Mouse (Mus musculus): Measurements from ENCODE around the gene 2310034G01Rik. TPM values are rescaled to one million over a fixed set of nuclear protein-coding genes. Genes with fewer than 3 reads are reported as not detected.

The 2310034G01Rik gene
- polyA plus RNA-seq, 1 experiment from 2014 or later, result 3.9 TPM

DNA sequence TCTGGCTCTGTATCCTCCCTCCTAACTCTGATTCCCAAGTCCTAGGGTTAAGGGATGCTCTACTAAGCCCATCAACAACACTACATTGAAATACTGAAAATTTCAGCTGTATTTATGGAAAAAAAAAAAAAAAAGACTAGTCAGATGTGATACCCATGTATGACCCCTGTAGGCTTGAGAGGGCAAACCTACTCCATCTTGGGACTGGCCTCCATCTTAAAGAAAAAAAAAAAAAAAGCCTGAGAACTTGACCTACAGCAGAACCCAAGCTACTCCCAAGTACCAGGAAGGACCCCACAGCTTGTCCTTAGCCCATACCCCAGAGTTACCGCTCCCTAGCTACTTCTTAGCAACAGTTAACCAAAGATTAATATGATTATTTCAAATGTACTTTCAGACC lies 3.0 kb downstream of the 2310034G01Rik start:
- Histone ChIP-seq H3K9me3 (ENCODE audit: control insufficient read depth, low read length) (no peaks in the 10 kb centered on the region), H3K27ac (ENCODE audit: low read depth, low read length) (no peak overlapping the region), H3K27me3 (ENCODE audit: control insufficient read depth, insufficient read depth, low read length) (no peaks in the 10 kb centered on the region; the same call in 1 of the 2 replicates), H3K4me1 (ENCODE audit: control insufficient read depth, insufficient read depth, low read length) (peaks cover 12% of the 10 kb centered on the region), H3K9ac (replicated peaks; ENCODE audit: low read depth, low read length) (no peak overlapping the region), H3K36me3 (ENCODE audit: control insufficient read depth, insufficient read depth, low read length) (no peaks in the 10 kb centered on the region), H3K4me2 (ENCODE audit: low read depth, low read length) (no peak overlapping the region), H3K4me3 (ENCODE audit: low read depth, low read length) (no peak overlapping the region)
- WGBS, result 88% methylated on average over 1 of the region's 1 CpGs
- ATAC-seq (ENCODE audit: low read depth), result no peak

DNA sequence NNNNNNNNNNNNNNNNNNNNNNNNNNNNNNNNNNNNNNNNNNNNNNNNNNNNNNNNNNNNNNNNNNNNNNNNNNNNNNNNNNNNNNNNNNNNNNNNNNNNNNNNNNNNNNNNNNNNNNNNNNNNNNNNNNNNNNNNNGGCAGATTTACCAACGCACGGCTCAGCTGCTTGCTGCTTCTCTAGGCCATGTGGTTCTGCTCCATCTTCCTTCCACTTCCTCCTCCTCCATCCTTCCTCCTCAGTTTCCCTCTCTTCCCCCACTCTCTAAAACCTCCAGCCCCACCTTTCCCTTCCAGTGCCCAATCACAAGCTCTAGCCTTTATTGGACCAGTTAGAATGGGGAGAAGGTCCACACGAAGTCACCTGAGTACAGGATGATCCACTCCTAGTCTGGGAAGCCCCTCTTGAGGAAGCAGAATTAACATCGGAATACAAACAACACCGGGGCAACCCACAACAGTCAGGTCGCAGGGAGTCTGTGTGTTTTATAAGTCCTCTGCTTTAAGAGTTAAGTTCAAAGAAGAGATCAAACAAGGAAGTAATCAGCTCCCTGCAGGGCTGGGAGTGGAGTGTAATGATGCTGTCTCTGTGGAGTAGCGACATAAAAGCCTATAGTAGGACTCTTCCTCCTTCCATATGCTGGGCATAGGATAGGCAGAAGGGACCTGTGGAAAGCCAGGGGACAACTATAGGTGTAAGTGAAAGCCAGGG lies 5.2 kb downstream of the 2310034G01Rik start:
- 16% methylated on average over 7 of the region's 7 CpGs for WGBS
- ATAC-seq (ENCODE audit: low read depth), result no peak

GRCm38 (mm10) chr19:46339287-46339971 lies 10.7 kb downstream of the 2310034G01Rik start:
- peak overlapping the region; percentile 64; the same call in 1 of the 2 replicates for H3K4me3 ChIP-seq (ENCODE audit: low read depth, low read length)
- peaks cover 9% of the 10 kb centered on the region for H3K4me1 ChIP-seq (ENCODE audit: control insufficient read depth, insufficient read depth, low read length)
- WGBS, result 56% methylated on average over 7 of the region's 7 CpGs
- peak overlapping the region; percentile 86; the same call in 1 of the 2 replicates for H3K4me2 ChIP-seq (ENCODE audit: low read depth, low read length)
- H3K27ac ChIP-seq (ENCODE audit: low read depth, low read length), result peak overlapping the region; percentile 66
- ATAC-seq (ENCODE audit: low read depth), result peak; percentile 5; the same call in 1 of the 2 replicates
- peak overlapping the region; percentile 35; the same call in 1 of the 2 replicates for H3K9ac ChIP-seq (replicated peaks; ENCODE audit: low read depth, low read length)
- H3K9me3 ChIP-seq (ENCODE audit: control insufficient read depth, low read length), result no peaks in the 10 kb centered on the region
- no peaks in the 10 kb centered on the region for H3K27me3 ChIP-seq (ENCODE audit: control insufficient read depth, insufficient read depth, low read length)
- no peaks in the 10 kb centered on the region for H3K36me3 ChIP-seq (ENCODE audit: control insufficient read depth, insufficient read depth, low read length)

More for the DNA sequence above, 5.2 kb downstream of the 2310034G01Rik start:
- Histone ChIP-seq H3K9ac (replicated peaks; ENCODE audit: low read depth, low read length) (no peak overlapping the region), H3K4me3 (ENCODE audit: low read depth, low read length) (no peak overlapping the region), H3K27ac (ENCODE audit: low read depth, low read length) (no peak overlapping the region), H3K27me3 (ENCODE audit: control insufficient read depth, insufficient read depth, low read length) (no peaks in the 10 kb centered on the region), H3K36me3 (ENCODE audit: control insufficient read depth, insufficient read depth, low read length) (no peaks in the 10 kb centered on the region), H3K9me3 (ENCODE audit: control insufficient read depth, low read length) (no peaks in the 10 kb centered on the region), H3K4me2 (ENCODE audit: low read depth, low read length) (no peak overlapping the region), H3K4me1 (ENCODE audit: control insufficient read depth, insufficient read depth, low read length) (peaks cover 12% of the 10 kb centered on the region)

DNA sequence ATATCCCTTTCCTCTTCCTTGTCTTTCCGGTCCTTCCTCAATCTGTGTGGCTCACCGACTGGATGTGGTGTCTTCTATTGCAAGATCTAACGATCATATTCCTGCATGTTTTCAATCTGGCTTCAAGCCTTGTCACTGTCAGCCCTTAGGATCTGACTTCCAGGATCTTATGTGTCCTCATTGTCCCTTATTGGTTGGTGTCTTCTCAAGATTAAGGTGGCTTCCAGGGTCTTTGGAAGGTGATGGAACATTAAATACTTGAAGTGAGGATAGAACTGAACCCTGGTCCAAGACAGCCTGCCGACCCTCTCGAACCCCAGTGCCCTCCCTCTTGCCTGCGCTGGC lies 11.2 kb downstream of the 2310034G01Rik start:
- H3K4me3 ChIP-seq (ENCODE audit: low read depth, low read length), result peak overlapping the region; percentile 64
- ATAC-seq (ENCODE audit: low read depth), result peak; percentile 39; the same call in 1 of the 2 replicates

DNA sequence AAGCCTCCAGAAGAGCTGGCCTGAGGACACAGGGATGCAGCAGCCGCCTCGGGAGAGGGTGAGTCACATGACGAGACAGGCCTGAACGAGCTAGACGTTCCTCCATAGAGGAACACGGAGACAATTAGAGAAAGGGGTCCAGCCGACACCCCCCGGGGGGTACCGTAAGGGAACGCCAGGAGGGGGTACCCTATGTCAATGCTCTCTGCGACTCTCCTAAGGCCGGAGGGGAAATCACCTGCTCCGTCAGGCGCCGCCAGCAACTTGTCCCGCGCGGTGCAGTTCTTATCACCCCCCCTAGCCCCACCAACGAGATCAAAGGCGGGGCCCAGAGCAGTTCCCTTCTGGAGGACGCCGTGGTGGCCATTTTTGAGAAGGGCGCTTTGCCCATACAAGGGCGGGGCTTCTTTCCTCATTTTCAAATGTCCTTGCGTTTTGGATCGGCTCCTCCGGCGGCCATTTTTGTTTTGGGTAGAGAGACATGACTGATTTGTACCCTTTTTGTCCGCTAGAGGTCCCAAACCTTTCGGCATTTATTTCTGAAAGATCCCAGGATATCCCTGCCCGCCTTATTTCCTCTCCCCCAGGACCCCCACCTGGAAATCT lies 11.7 kb downstream of the 2310034G01Rik start, which contains the start of gene Cuedc2:
Cuedc2 (minus strand) TSS at position 372 of the 606 bp plus-strand sequence.
- under 1% methylated on average over 31 of the region's 31 CpGs for WGBS
- peak within 1 kb of the TSS; percentile 76 for H3K27ac ChIP-seq (ENCODE audit: low read depth, low read length)
- no peaks in the 10 kb centered on the region for H3K27me3 ChIP-seq (ENCODE audit: control insufficient read depth, insufficient read depth, low read length)
- peak within 1 kb of the TSS; percentile 82 for H3K9ac ChIP-seq (replicated peaks; ENCODE audit: low read depth, low read length)
- H3K9me3 ChIP-seq (ENCODE audit: control insufficient read depth, low read length), result no peaks in the 10 kb centered on the region
- peaks cover 9% of the 10 kb centered on the region for H3K4me1 ChIP-seq (ENCODE audit: control insufficient read depth, insufficient read depth, low read length)
- peak; percentile 89 for ATAC-seq (ENCODE audit: low read depth)
- H3K36me3 ChIP-seq (ENCODE audit: control insufficient read depth, insufficient read depth, low read length), result no peaks in the 10 kb centered on the region
- peak within 1 kb of the TSS; percentile 86 for H3K4me2 ChIP-seq (ENCODE audit: low read depth, low read length)
- H3K4me3 ChIP-seq (ENCODE audit: low read depth, low read length), result peak within 1 kb of the TSS; percentile 64

More for the DNA sequence above, 11.2 kb downstream of the 2310034G01Rik start:
- H3K27ac ChIP-seq (ENCODE audit: low read depth, low read length), result peak overlapping the region; percentile 66
- peak overlapping the region; percentile 35 for H3K9ac ChIP-seq (replicated peaks; ENCODE audit: low read depth, low read length)
- H3K9me3 ChIP-seq (ENCODE audit: control insufficient read depth, low read length), result no peaks in the 10 kb centered on the region
- no peaks in the 10 kb centered on the region for H3K36me3 ChIP-seq (ENCODE audit: control insufficient read depth, insufficient read depth, low read length)
- H3K4me2 ChIP-seq (ENCODE audit: low read depth, low read length), result peak overlapping the region; percentile 86
- 60% methylated on average over 6 of the region's 6 CpGs for WGBS
- H3K27me3 ChIP-seq (ENCODE audit: control insufficient read depth, insufficient read depth, low read length), result no peaks in the 10 kb centered on the region
- H3K4me1 ChIP-seq (ENCODE audit: control insufficient read depth, insufficient read depth, low read length), result peaks cover 9% of the 10 kb centered on the region

- Histone ChIP-seq H3K4me3 (ENCODE audit: low read depth, low read length) (peak overlapping the region; percentile 64), H3K27me3 (ENCODE audit: control insufficient read depth, insufficient read depth, low read length) (no peaks in the 10 kb centered on the region), H3K4me2 (ENCODE audit: low read depth, low read length) (peak overlapping the region; percentile 86), H3K9me3 (ENCODE audit: control insufficient read depth, low read length) (no peaks in the 10 kb centered on the region), H3K27ac (ENCODE audit: low read depth, low read length) (peak overlapping the region; percentile 76), H3K9ac (replicated peaks; ENCODE audit: low read depth, low read length) (peak overlapping the region; percentile 82), H3K36me3 (ENCODE audit: control insufficient read depth, insufficient read depth, low read length) (no peaks in the 10 kb centered on the region), H3K4me1 (ENCODE audit: control insufficient read depth, insufficient read depth, low read length) (peaks cover 9% of the 10 kb centered on the region)
- WGBS, result 28% methylated on average over 15 of the region's 15 CpGs
- peak; percentile 5; the same call in 1 of the 2 replicates for ATAC-seq (ENCODE audit: low read depth)
These were observed 12.3 kb downstream of the 2310034G01Rik start for GRCm38 (mm10) chr19:46337719-46338330.

- Histone ChIP-seq H3K4me2 (ENCODE audit: low read depth, low read length) (no peak overlapping the region), H3K9ac (replicated peaks; ENCODE audit: low read depth, low read length) (no peak overlapping the region), H3K27ac (ENCODE audit: low read depth, low read length) (no peak overlapping the region), H3K4me3 (ENCODE audit: low read depth, low read length) (no peak overlapping the region), H3K9me3 (ENCODE audit: control insufficient read depth, low read length) (no peaks in the 10 kb centered on the region), H3K4me1 (ENCODE audit: control insufficient read depth, insufficient read depth, low read length) (peaks cover 24% of the 10 kb centered on the region), H3K27me3 (ENCODE audit: control insufficient read depth, insufficient read depth, low read length) (no peaks in the 10 kb centered on the region), H3K36me3 (ENCODE audit: control insufficient read depth, insufficient read depth, low read length) (peaks cover 16% of the 10 kb centered on the region)
- ATAC-seq (ENCODE audit: low read depth), result no peak
- 89% methylated on average over 3 of the region's 3 CpGs for WGBS
These were observed 16.2 kb downstream of the 2310034G01Rik start for GRCm38 (mm10) chr19:46333906-46334305.

DNA sequence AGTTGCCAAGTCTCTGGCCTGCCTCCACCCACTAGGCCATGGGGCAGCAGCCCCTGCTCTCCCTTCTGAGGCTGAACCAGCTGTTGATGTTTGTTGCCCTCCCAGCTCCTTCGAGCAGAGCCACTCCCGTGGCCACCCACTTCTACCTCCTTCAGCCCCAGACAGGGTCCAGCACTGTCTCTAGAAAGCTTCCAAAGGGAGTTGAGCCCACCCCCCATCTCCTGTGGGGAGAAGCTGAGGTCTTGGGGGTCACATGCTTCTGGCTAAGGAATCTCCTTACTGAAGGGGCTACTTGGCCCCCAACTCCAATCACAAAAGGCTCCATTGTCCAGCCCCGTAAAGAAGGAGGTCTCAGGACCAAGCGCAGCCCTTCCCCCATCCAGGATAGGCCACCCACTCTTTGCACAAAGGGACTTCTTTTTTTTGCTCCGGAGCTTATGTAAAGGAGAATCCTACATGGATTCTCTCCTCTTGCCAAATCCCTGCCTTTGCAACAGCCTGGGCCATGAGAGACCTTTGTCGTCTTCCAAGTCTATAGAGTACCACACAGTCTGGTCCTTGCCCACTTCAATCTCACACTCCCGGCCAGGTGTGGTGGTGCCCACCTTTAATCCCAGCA lies 17.3 kb downstream of the 2310034G01Rik start:
- WGBS, result 54% methylated on average over 7 of the region's 7 CpGs
- peaks cover 26% of the 10 kb centered on the region for H3K4me1 ChIP-seq (ENCODE audit: control insufficient read depth, insufficient read depth, low read length)

More for the DNA sequence above, 17.3 kb downstream of the 2310034G01Rik start:
- no peak overlapping the region for H3K4me2 ChIP-seq (ENCODE audit: low read depth, low read length)
- no peak overlapping the region for H3K9ac ChIP-seq (replicated peaks; ENCODE audit: low read depth, low read length)
- no peak overlapping the region for H3K27ac ChIP-seq (ENCODE audit: low read depth, low read length)
- H3K36me3 ChIP-seq (ENCODE audit: control insufficient read depth, insufficient read depth, low read length), result peaks cover 16% of the 10 kb centered on the region
- H3K9me3 ChIP-seq (ENCODE audit: control insufficient read depth, low read length), result no peaks in the 10 kb centered on the region
- H3K4me3 ChIP-seq (ENCODE audit: low read depth, low read length), result no peak overlapping the region
- no peaks in the 10 kb centered on the region for H3K27me3 ChIP-seq (ENCODE audit: control insufficient read depth, insufficient read depth, low read length)
- ATAC-seq (ENCODE audit: low read depth), result no peak
